Mouse (Mus musculus): ENCODE measurements around the gene Gfpt1.

The Gfpt1 gene

DNA sequence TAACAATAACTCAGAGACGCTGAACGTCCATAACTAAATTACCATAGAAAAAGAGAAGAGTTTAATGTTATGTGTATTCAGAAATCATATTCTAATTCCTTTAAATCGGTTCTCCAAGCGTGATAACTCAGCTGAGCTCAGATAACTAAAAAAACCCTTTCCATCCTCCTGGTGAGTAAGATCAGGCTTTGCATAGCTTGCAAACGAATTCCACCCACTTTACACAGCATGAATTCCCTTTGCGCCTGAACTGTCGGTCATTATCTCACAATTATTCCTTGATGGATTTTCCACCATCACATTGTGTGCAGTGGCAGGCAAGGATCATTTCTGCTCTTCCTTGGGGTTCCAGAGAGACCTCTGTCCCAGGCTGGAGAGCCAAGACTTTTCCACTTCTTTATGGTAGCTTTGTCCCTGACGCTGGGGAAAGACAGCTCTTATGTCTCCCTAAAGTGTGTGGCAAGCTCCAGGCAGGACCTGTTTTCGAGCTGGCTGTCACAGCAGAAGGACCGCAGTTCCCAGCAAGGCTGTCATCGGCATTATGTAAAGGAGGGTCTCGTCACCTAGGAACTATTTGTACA, 91.4 kb downstream of the Gfpt1 start:
- no peak for DNase-seq (ENCODE audit: low read depth)

DNA sequence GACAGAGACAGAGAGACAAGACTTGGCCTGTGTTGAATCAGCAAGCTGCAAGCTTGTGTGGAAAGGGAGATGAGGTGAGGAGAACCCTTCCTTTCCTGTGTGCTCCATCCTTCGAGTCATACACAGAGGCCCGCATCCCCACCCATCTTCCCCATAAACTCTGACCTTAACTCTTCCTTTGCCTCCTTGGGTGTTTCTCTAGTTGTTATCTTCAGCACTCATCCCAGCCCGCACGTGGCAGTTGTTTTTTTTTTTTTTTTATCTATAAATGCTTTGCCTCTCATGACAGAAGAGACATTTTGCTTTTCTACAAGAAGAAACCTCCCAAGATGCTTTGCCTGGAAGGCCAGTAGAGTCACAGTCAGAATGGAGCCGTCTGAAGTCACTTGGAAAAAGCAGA, 95.8 kb downstream of the Gfpt1 start:
- no peak for DNase-seq (ENCODE audit: low read depth)

GRCm38 (mm10) chr6:87139796-87140553, 97.3 kb downstream of the Gfpt1 start:
- DNase-seq (ENCODE audit: low read depth) = no peak

Data from naive thymus-derived CD4-positive, alpha-beta T cell, adult 2 months (primary cell).